Mouse (Mus musculus): ENCODE measurements at regions not wholly inside any gene's neighbourhood (a gene's known extent, or its start where the extent isn't known, plus 50 kb on each side); places are given as distances from the start of the nearest gene placed in this dataset.

GRCm38 (mm10) chr13:99093269-99093668 lies 91.4 kb upstream of the Zfp366 start:
- TF ChIP-seq CTCF (IDR thresholded peaks at IDR 0.05; ENCODE audit: low read depth, low read length) (peak; percentile 76), EP300 (IDR thresholded peaks at IDR 0.05; ENCODE audit: insufficient read depth, low read depth, low read length) (0 out of 2 replicates have a peak, but pooled peaks have one; percentile 49)
